Mouse (Mus musculus) heart, postnatal 0 days (tissue): ENCODE measurements around the gene 1110065P20Rik.

Source experiments
- CTCF ChIP-seq: IDR thresholded peaks from 2 replicates; pipeline ENCODE4 v1.5.1; 2016; ENCODE audit warnings: antibody characterized with exemption, control low read depth, low read depth
- EP300 ChIP-seq: IDR thresholded peaks from 2 replicates; pipeline ENCODE4 v1.6.1; 2016; ENCODE audit warnings: antibody characterized with exemption, low read depth

GRCm38 (mm10) chr4:124811347-124811975 lies 39.5 kb downstream of the 1110065P20Rik start:
- TF ChIP-seq CTCF (no peak), EP300 (no peak)
